ENCODE assay signal across 12 mouse cellular contexts in the genomic region with DNA sequence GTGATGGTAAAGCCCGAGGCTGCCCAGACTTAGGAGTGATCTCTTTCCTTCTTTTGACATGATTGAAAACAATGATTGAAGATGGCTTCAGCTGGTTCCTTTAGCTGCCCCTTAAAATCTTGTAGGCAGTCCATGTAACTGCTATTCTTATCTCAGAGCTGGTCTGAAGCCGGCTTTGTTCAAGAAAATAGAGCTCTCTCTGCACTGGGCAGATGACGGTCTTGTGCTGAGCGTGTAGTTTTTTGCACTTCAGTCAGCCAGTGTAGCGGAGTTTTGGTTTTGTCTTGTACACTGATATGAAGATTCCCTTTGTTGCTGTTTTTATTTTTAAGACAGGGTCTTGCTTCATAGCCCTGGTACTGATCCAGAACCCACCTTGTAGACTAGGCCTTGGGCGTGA.
DNase-seq lines count a peak whose midpoint lies in the region; ATAC-seq and TF ChIP-seq lines count a peak whose summit lies in the region.
"Had no signal": no experiment of that assay in that cellular context is flagged by ENCODE, and none has a peak within 500 bp of the region (broad histone marks: within the 10 kb centered on the region; RNA-seq: fewer than 3 reads in every experiment).

No protein-coding gene starts in this region.

- no peak for DNase-seq in embryonic facial prominence, embryonic 10.5 days (ENCODE audit: low spot score)
- no peak for DNase-seq in kidney, postnatal 36 days
- DNase-seq: cerebellum, adult 9-11 months had no signal

- ATAC-seq in embryonic facial prominence, embryonic 13.5 days (ENCODE audit: insufficient number of reproducible peaks, insufficient read depth, low FRiP score, low TSS enrichment, low read depth): no peak
- ATAC-seq in kidney, embryonic 14.5 days (ENCODE audit: low FRiP score, low TSS enrichment): no peak
- ATAC-seq in midbrain, embryonic 13.5 days: no peak
- no peak for ATAC-seq in midbrain, embryonic 15.5 days (replicated peaks)
- ATAC-seq in megakaryocyte-erythroid progenitor cell, adult 5-6 weeks (replicated peaks; ENCODE audit: low FRiP score, low TSS enrichment, poor library complexity, severe bottlenecking): no peak

- no peaks in the 10 kb centered on the region for H3K9me3 ChIP-seq in embryonic facial prominence, embryonic 13.5 days
- H3K9me3 ChIP-seq in embryonic facial prominence, embryonic 10.5 days: no peaks in the 10 kb centered on the region
- H3K9me3 ChIP-seq in kidney, embryonic 14.5 days (ENCODE audit: control insufficient read depth, low read length): no peaks in the 10 kb centered on the region
- no peaks in the 10 kb centered on the region for H3K9me3 ChIP-seq in midbrain, embryonic 13.5 days
- no peaks in the 10 kb centered on the region for H3K9me3 ChIP-seq in midbrain, embryonic 15.5 days
- H3K9me3 ChIP-seq: G1E had no signal

- H3K27ac ChIP-seq in embryonic facial prominence, embryonic 13.5 days: peak overlapping the region; percentile 69; the same call in 1 of the 2 replicates
- H3K27ac ChIP-seq in embryonic facial prominence, embryonic 10.5 days (replicated peaks): no peak overlapping the region
- peak overlapping the region; percentile 34; the same call in 1 of the 2 replicates for H3K27ac ChIP-seq in kidney, embryonic 14.5 days (ENCODE audit: low read depth, low read length)
- 0 out of 2 replicates have a peak overlapping the region, but pooled peaks have one; percentile 4 for H3K27ac ChIP-seq in midbrain, embryonic 13.5 days
- H3K27ac ChIP-seq in midbrain, embryonic 15.5 days: no peak overlapping the region
- peak overlapping the region; percentile 35 for H3K27ac ChIP-seq in small intestine, adult 2 months (ENCODE audit: insufficient read depth, low read depth, low read length)
- H3K27ac ChIP-seq: liver, embryonic 14.5 days had no signal

- no peak for TF ChIP-seq CTCF in small intestine, adult 2 months (IDR thresholded peaks at IDR 0.05; ENCODE audit: extremely low read depth, insufficient read length, insufficient replicate concordance, low read depth, low read length)

- no peak for TF ChIP-seq POLR2A in small intestine, adult 2 months (IDR thresholded peaks at IDR 0.05; ENCODE audit: low read depth, low read length)

- peaks cover 61% of the 10 kb centered on the region for H3K4me1 ChIP-seq in embryonic facial prominence, embryonic 13.5 days
- peaks cover 67% of the 10 kb centered on the region for H3K4me1 ChIP-seq in embryonic facial prominence, embryonic 10.5 days
- peaks cover 17% of the 10 kb centered on the region for H3K4me1 ChIP-seq in kidney, embryonic 14.5 days (ENCODE audit: control insufficient read depth, insufficient read depth, low read length)
- H3K4me1 ChIP-seq in midbrain, embryonic 13.5 days (replicated peaks): peaks cover 51% of the 10 kb centered on the region
- H3K4me1 ChIP-seq in midbrain, embryonic 15.5 days: peaks cover 41% of the 10 kb centered on the region
- peaks cover 17% of the 10 kb centered on the region for H3K4me1 ChIP-seq in small intestine, adult 2 months (ENCODE audit: control insufficient read depth, insufficient read depth, insufficient read length, low read length)

- H3K4me3 ChIP-seq in embryonic facial prominence, embryonic 13.5 days: no peak overlapping the region
- H3K4me3 ChIP-seq in embryonic facial prominence, embryonic 10.5 days: no peak overlapping the region
- no peak overlapping the region for H3K4me3 ChIP-seq in kidney, embryonic 14.5 days (ENCODE audit: low read length)
- H3K4me3 ChIP-seq in midbrain, embryonic 13.5 days (replicated peaks): no peak overlapping the region
- no peak overlapping the region for H3K4me3 ChIP-seq in midbrain, embryonic 15.5 days
- no peak overlapping the region for H3K4me3 ChIP-seq in small intestine, adult 2 months (ENCODE audit: low read depth, low read length)
- H3K4me3 ChIP-seq: myocyte had no signal

- H3K36me3 ChIP-seq in embryonic facial prominence, embryonic 13.5 days: 0 out of 2 replicates have a peak, but pooled peaks cover 5% of the 10 kb centered on the region
- peaks cover 4% of the 10 kb centered on the region; the same call in 1 of the 2 replicates for H3K36me3 ChIP-seq in embryonic facial prominence, embryonic 10.5 days (replicated peaks)
- H3K36me3 ChIP-seq in kidney, embryonic 14.5 days (ENCODE audit: control insufficient read depth, insufficient read depth, low read length): no peaks in the 10 kb centered on the region
- no peaks in the 10 kb centered on the region for H3K36me3 ChIP-seq in midbrain, embryonic 13.5 days
- H3K36me3 ChIP-seq in midbrain, embryonic 15.5 days (replicated peaks): no peaks in the 10 kb centered on the region
- H3K36me3 ChIP-seq in small intestine, adult 2 months (ENCODE audit: control insufficient read depth, insufficient read depth, low read length): peaks cover 3% of the 10 kb centered on the region; the same call in 1 of the 2 replicates

- no peak overlapping the region for H3K9ac ChIP-seq in embryonic facial prominence, embryonic 13.5 days
- H3K9ac ChIP-seq in kidney, embryonic 14.5 days (ENCODE audit: low read depth, low read length): no peak overlapping the region
- H3K9ac ChIP-seq in midbrain, embryonic 13.5 days (replicated peaks): no peak overlapping the region
- H3K9ac ChIP-seq in midbrain, embryonic 15.5 days: no peak overlapping the region
- H3K9ac ChIP-seq: liver, embryonic 14.5 days had no signal

- H3K4me2 ChIP-seq in embryonic facial prominence, embryonic 13.5 days: no peak overlapping the region
- no peak overlapping the region for H3K4me2 ChIP-seq in kidney, embryonic 14.5 days (replicated peaks; ENCODE audit: low read depth, low read length)
- no peak overlapping the region for H3K4me2 ChIP-seq in midbrain, embryonic 13.5 days (replicated peaks)
- H3K4me2 ChIP-seq in midbrain, embryonic 15.5 days: no peak overlapping the region

- 85% methylated on average over 6 of the region's 6 CpGs for WGBS in embryonic facial prominence, embryonic 13.5 days
- WGBS in embryonic facial prominence, embryonic 10.5 days: 87% methylated on average over 6 of the region's 6 CpGs
- WGBS in kidney, embryonic 14.5 days: 77% methylated on average over 6 of the region's 6 CpGs
- 81% methylated on average over 6 of the region's 6 CpGs for WGBS in midbrain, embryonic 13.5 days
- WGBS in midbrain, embryonic 15.5 days: 74% methylated on average over 6 of the region's 6 CpGs
- WGBS in small intestine, adult 2 months: 83% methylated on average over 6 of the region's 6 CpGs

- no peaks in the 10 kb centered on the region for H3K27me3 ChIP-seq in embryonic facial prominence, embryonic 13.5 days
- H3K27me3 ChIP-seq in embryonic facial prominence, embryonic 10.5 days (replicated peaks; ENCODE audit: low read depth, poor library complexity, severe bottlenecking): no peaks in the 10 kb centered on the region
- H3K27me3 ChIP-seq in kidney, embryonic 14.5 days (ENCODE audit: control insufficient read depth, insufficient read depth, low read length): no peaks in the 10 kb centered on the region
- no peaks in the 10 kb centered on the region for H3K27me3 ChIP-seq in midbrain, embryonic 13.5 days
- no peaks in the 10 kb centered on the region for H3K27me3 ChIP-seq in midbrain, embryonic 15.5 days (replicated peaks)
- H3K27me3 ChIP-seq in small intestine, adult 2 months (ENCODE audit: control insufficient read depth, insufficient read depth, low read length): no peaks in the 10 kb centered on the region

Comparison
In these comparisons a context has a peak if more than half of its experiments do, and no peak if none do; other contexts are left out.
1. H3K27ac ChIP-seq: peak in embryonic facial prominence, embryonic 13.5 days (single experiment), kidney, embryonic 14.5 days (single experiment), midbrain, embryonic 13.5 days (single experiment) and small intestine, adult 2 months (single experiment); none in embryonic facial prominence, embryonic 10.5 days (single experiment) and midbrain, embryonic 15.5 days (single experiment).